Mouse (Mus musculus): ENCODE data around the gene Hivep2.

The Hivep2 gene

GRCm38 (mm10) chr10:14081824-14082223, 115.9 kb downstream of the Hivep2 start:
- DNase-seq (ENCODE audit: inconsistent ontology term), result no peak

GRCm38 (mm10) chr10:14082275-14082674, 116.4 kb downstream of the Hivep2 start:
- DNase-seq (ENCODE audit: inconsistent ontology term), result no peak

- DNase-seq (ENCODE audit: inconsistent ontology term), result no peak
Observed at GRCm38 (mm10) chr10:14085241-14085659, 119.4 kb downstream of the Hivep2 start.

GRCm38 (mm10) chr10:14085882-14086515, 120.1 kb downstream of the Hivep2 start:
- DNase-seq (ENCODE audit: inconsistent ontology term), result no peak

- no peak for DNase-seq (ENCODE audit: inconsistent ontology term)
Observed at GRCm38 (mm10) chr10:14087316-14087715, 121.4 kb downstream of the Hivep2 start.

- DNase-seq (ENCODE audit: inconsistent ontology term), result peak; percentile 4
Observed at GRCm38 (mm10) chr10:14089488-14089887, 123.6 kb downstream of the Hivep2 start.

GRCm38 (mm10) chr10:14094033-14094432, 128.2 kb downstream of the Hivep2 start:
- no peak for DNase-seq (ENCODE audit: inconsistent ontology term)

GRCm38 (mm10) chr10:14096045-14096444, 130.2 kb downstream of the Hivep2 start:
- DNase-seq (ENCODE audit: inconsistent ontology term), result no peak

GRCm38 (mm10) chr10:14099182-14099581, 133.3 kb downstream of the Hivep2 start:
- DNase-seq (ENCODE audit: inconsistent ontology term), result no peak

- DNase-seq (ENCODE audit: inconsistent ontology term), result no peak
Observed at GRCm38 (mm10) chr10:14100041-14100440, 134.2 kb downstream of the Hivep2 start.

GRCm38 (mm10) chr10:14100847-14101246, 135.0 kb downstream of the Hivep2 start:
- DNase-seq (ENCODE audit: inconsistent ontology term), result no peak

GRCm38 (mm10) chr10:14101966-14102365, 136.1 kb downstream of the Hivep2 start:
- DNase-seq (ENCODE audit: inconsistent ontology term), result no peak

- no peak for DNase-seq (ENCODE audit: inconsistent ontology term)
Observed at GRCm38 (mm10) chr10:14107980-14108671, 142.3 kb downstream of the Hivep2 start.

GRCm38 (mm10) chr10:14115846-14116245, 150.0 kb downstream of the Hivep2 start:
- DNase-seq (ENCODE audit: inconsistent ontology term), result no peak

- DNase-seq (ENCODE audit: inconsistent ontology term), result no peak
Observed at GRCm38 (mm10) chr10:14116978-14117377, 151.1 kb downstream of the Hivep2 start.

- DNase-seq (ENCODE audit: inconsistent ontology term), result no peak
Observed at GRCm38 (mm10) chr10:14119201-14119600, 153.3 kb downstream of the Hivep2 start.

GRCm38 (mm10) chr10:14120512-14120911, 154.6 kb downstream of the Hivep2 start:
- DNase-seq (ENCODE audit: inconsistent ontology term), result no peak

- DNase-seq (ENCODE audit: inconsistent ontology term), result no peak
Observed at GRCm38 (mm10) chr10:14127826-14128225, 162.0 kb downstream of the Hivep2 start.

- DNase-seq (ENCODE audit: inconsistent ontology term), result no peak
Observed at GRCm38 (mm10) chr10:14130270-14130669, 164.4 kb downstream of the Hivep2 start.

- no peak for DNase-seq (ENCODE audit: inconsistent ontology term)
Observed at GRCm38 (mm10) chr10:14131307-14131706, 165.4 kb downstream of the Hivep2 start.

GRCm38 (mm10) chr10:14132061-14132460, 166.2 kb downstream of the Hivep2 start:
- no peak for DNase-seq (ENCODE audit: inconsistent ontology term)

- no peak for DNase-seq (ENCODE audit: inconsistent ontology term)
Observed at GRCm38 (mm10) chr10:14132937-14133336, 167.1 kb downstream of the Hivep2 start.

GRCm38 (mm10) chr10:14138663-14139062, 172.8 kb downstream of the Hivep2 start:
- DNase-seq (ENCODE audit: inconsistent ontology term), result no peak
